Mouse (Mus musculus): ENCODE measurements around the gene Gm34653. TPM values are rescaled to one million over a fixed set of nuclear protein-coding genes. Genes with fewer than 3 reads are reported as not detected.

Gene Gm34653
- total and polyA plus RNA-seq, 3 experiments, result not detected

DNA sequence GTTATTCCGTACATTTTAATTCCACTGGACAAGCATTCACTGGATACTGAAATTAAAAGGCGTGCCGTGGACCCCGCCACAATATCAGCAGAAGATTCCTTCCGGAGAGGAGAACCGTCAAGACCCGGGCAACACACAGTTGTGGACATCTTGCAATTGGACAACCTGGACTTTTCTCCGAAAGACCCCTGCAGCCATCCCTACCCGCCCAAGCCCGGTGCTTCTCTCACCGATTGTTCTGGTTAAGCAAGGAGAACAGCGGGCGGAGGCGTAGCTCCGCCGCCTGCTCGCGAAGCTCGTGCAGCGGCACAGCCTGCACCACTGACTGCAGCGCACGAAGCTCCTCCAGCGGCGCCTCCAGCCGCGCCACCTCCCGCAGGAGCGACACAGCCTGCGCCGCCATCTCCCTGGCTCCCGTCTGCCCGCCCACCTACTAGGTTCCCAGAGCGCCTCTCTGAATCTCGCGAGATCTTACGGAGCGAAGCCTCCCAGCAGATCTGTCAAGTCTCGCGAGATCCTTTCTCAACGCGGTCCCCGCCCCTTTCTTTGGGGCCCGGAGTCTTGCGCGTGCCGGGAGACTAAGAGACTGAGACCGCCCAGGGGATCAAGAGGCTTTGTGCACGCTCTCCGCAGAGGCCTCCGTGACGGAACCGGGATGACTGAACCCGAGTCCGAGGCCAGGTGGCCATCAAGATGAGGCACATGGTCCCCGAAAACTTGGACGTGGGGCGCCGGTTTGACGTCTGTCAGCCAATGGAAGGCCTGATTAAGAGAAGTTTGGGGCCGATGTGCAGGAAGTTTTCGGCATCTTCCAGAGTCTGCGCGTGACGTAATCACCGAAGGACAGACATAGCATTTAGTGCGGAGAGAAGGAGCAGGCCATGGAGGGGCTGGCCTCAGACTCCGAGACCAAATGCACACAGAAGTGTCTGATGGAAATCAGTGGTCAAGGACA is 38.0 kb downstream of the Gm34653 start:
- Histone ChIP-seq H3K79me2 (replicated peaks; ENCODE audit: control insufficient read depth, extremely low read depth, insufficient read depth, poor library complexity, severe bottlenecking) (peaks cover 38% of the 10 kb centered on the region), H3K9me3 (replicated peaks; ENCODE audit: low read length) (no peaks in the 10 kb centered on the region), H3K4me2 (ENCODE audit: insufficient read depth, low read depth, poor library complexity, severe bottlenecking) (peak overlapping the region; percentile 66; the same call in 1 of the 2 replicates), H3K27me3 (replicated peaks) (no peaks in the 10 kb centered on the region), H3K4me3 (replicated peaks in 1 of 3; ENCODE audit: low read depth in 2 of 3, low read length in 2 of 3, poor library complexity in 1 of 3) (peak overlapping the region; percentile 81 to 99 (median 93)), H3K9ac (ENCODE audit: insufficient read depth, low read depth) (peak overlapping the region; percentile 95), H3K36me3 (replicated peaks in 1 of 2; ENCODE audit: control insufficient read depth in 1 of 2, insufficient read depth in 1 of 2, low read length in 1 of 2) (peaks cover 14 to 29% of the 10 kb centered on the region in 2 experiments), H3K4me1 (ENCODE audit: control insufficient read depth in 1 of 2, insufficient read depth in 2 of 2) (peaks cover 4 to 34% of the 10 kb centered on the region in 2 experiments), H3K27ac (ENCODE audit: insufficient read depth, low read depth) (peak overlapping the region; percentile 74)
- DNase-seq (ENCODE audit: extremely low read depth), result peak; percentile 99
- in situ Hi-C loops (cut with MboI; ENCODE audit: low pct_ligation_motif_present, low pct_unique_long_range_greater_than_20kb, low sequenced_read_pairs) (no loop called here), dilution Hi-C loops (cut with MboI; ENCODE audit: extremely low pct_ligation_motif_present, extremely low pct_unique_long_range_greater_than_20kb, low sequenced_read_pairs) (no loop called here)
- TF ChIP-seq SMC3 (IDR thresholded peaks at IDR 0.05; ENCODE audit: low read depth, low read length) (no peak), MAFK (IDR thresholded peaks at IDR 0.05; ENCODE audit: insufficient replicate concordance, low read length) (no peak), NRF1 (IDR thresholded peaks at IDR 0.05; ENCODE audit: low read depth, low read length) (peak; percentile 83), RCOR1 (conservative IDR thresholded peaks at IDR 0.05; ENCODE audit: low read depth, low read length) (0 out of 2 replicates have a peak, but pooled peaks have one; percentile 53), POLR2AphosphoS2 (IDR thresholded peaks at IDR 0.05; ENCODE audit: low read depth, low read length) (peak; percentile 97), CHD1 (IDR thresholded peaks at IDR 0.05; ENCODE audit: low read depth, low read length) (no peak), GABPA (IDR thresholded peaks at IDR 0.05; ENCODE audit: insufficient replicate concordance, low read depth, low read length) (no peak), PAX5 (IDR thresholded peaks at IDR 0.05; ENCODE audit: low read length) (no peak), TCF12 (IDR thresholded peaks at IDR 0.05; ENCODE audit: low read depth, low read length) (peak; percentile 90), UBTF (IDR thresholded peaks at IDR 0.05; ENCODE audit: low read depth, low read length) (no peak), USF2 (conservative IDR thresholded peaks at IDR 0.05; ENCODE audit: low read depth, low read length) (no peak), TBP (conservative IDR thresholded peaks at IDR 0.05; ENCODE audit: low read depth, low read length) (peak; percentile 76), E2F4 (IDR thresholded peaks at IDR 0.05; ENCODE audit: insufficient replicate concordance, low read depth, low read length) (no peak), MEF2A (IDR thresholded peaks at IDR 0.05; ENCODE audit: borderline replicate concordance, low read depth, low read length) (0 out of 2 replicates have a peak, but pooled peaks have one; percentile 40), ELF1 (IDR thresholded peaks at IDR 0.05; ENCODE audit: low read depth, low read length) (peak; percentile 77; the same call in 1 of the 2 replicates), MAX (IDR thresholded peaks at IDR 0.05; ENCODE audit: low read length) (peak; percentile 93), IRF4 (IDR thresholded peaks at IDR 0.05; ENCODE audit: low read depth, low read length) (peak; percentile 56; the same call in 1 of the 2 replicates), MAZ (IDR thresholded peaks at IDR 0.05; ENCODE audit: low read depth, low read length) (peak; percentile 66; the same call in 1 of the 2 replicates), JUN (IDR thresholded peaks at IDR 0.05; ENCODE audit: insufficient read depth, low read depth, low read length) (0 out of 2 replicates have a peak, but pooled peaks have one; percentile 12), HCFC1 (IDR thresholded peaks at IDR 0.05; ENCODE audit: low read depth, low read length) (peak; percentile 77), RAD21 (IDR thresholded peaks at IDR 0.05; ENCODE audit: low read depth, low read length) (no peak), KAT2A (IDR thresholded peaks at IDR 0.05; ENCODE audit: insufficient replicate concordance, low read length) (peak; percentile 76; the same call in 1 of the 2 replicates), MXI1 (IDR thresholded peaks at IDR 0.05; ENCODE audit: low read depth, low read length) (peak; percentile 97), CTCF (conservative IDR thresholded peaks at IDR 0.05 in 1 of 2, IDR thresholded peaks at IDR 0.05 in 1 of 2; ENCODE audit: low read depth in 2 of 2, low read length in 2 of 2) (no peak), ZC3H11A (IDR thresholded peaks at IDR 0.05; ENCODE audit: low read depth, low read length) (no peak), ZMIZ1 (IDR thresholded peaks at IDR 0.05; ENCODE audit: low read depth, low read length) (peak; percentile 94), CHD2 (IDR thresholded peaks at IDR 0.05; ENCODE audit: low read length) (peak; percentile 100), ZKSCAN1 (IDR thresholded peaks at IDR 0.05; ENCODE audit: borderline replicate concordance, low read depth, low read length) (no peak), POLR2A (IDR thresholded peaks at IDR 0.05; ENCODE audit: low read depth, low read length) (peak; percentile 98), JUND (conservative IDR thresholded peaks at IDR 0.05; ENCODE audit: low read depth, low read length) (peak; percentile 57; the same call in 1 of the 2 replicates), NELFE (IDR thresholded peaks at IDR 0.05; ENCODE audit: low read depth, low read length) (peak; percentile 98), SIN3A (IDR thresholded peaks at IDR 0.05; ENCODE audit: low read length) (peak; percentile 87), ZNF384 (IDR thresholded peaks at IDR 0.05; ENCODE audit: low read depth, low read length) (no peak), MYC (IDR thresholded peaks at IDR 0.05; ENCODE audit: low read depth, low read length) (peak; percentile 93; the same call in 1 of the 2 replicates), USF1 (IDR thresholded peaks at IDR 0.05; ENCODE audit: low read depth, low read length) (no peak), EP300 (IDR thresholded peaks at IDR 0.05; ENCODE audit: low read length) (no peak), ETS1 (conservative IDR thresholded peaks at IDR 0.05; ENCODE audit: low read depth, low read length) (peak; percentile 35; the same call in 1 of the 2 replicates)
